Mouse (Mus musculus): ENCODE data around the gene Ddias. TPM values are rescaled to one million over a fixed set of nuclear protein-coding genes. Genes with fewer than 3 reads are reported as not detected.

Ddias gene
- total and polyA plus RNA-seq, 2 experiments = 0.21 to 1.0 TPM

DNA sequence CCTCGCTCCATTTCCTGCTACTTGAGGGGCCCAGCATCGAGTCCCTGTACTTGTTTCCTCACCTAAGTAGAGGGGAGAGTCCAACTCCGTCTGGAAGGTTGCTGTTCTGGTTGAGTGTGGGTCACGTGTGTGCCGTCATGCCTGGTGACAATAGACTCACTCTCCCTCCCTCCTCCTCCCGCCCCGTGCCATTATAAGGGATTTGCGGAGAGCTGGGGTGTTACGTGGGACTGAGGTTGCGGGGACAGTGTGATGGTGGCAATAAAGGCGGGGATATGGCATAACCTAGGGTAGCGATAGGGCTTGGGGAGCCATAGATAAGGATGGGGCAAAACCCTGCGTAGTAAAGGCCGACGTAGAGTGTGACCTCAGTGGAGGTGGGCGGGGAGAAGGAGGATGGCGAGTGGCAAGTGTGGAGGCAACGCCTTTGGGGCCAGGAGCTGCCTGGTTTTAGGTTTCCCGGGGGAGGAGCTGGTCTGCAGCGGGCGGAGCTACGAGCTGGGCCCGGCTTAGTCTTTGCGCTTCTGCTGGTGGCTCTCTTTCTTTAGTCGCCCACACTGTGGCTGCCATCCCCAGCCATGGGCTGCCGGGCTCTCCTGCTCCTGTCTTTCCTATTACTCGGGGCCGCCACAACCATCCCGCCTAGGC is 838 bp upstream of the Ddias start:
- DNase-seq (ENCODE audit: extremely low read depth, low read depth, low spot score) = peak; percentile 88
- Histone ChIP-seq H3K79me2 (ENCODE audit: control insufficient read depth, insufficient read depth, low read length) (no peaks in the 10 kb centered on the region), H3K36me3 (ENCODE audit: control insufficient read depth, insufficient read depth, low read length) (no peaks in the 10 kb centered on the region), H3K27ac (replicated peaks; ENCODE audit: insufficient read depth, low read depth, low read length) (peak overlapping the region; percentile 69), H3K27me3 (ENCODE audit: control insufficient read depth, insufficient read depth, low read length) (no peaks in the 10 kb centered on the region), H3K4me1 (ENCODE audit: control insufficient read depth, insufficient read depth, low read length) (peaks cover 2% of the 10 kb centered on the region; the same call in 1 of the 2 replicates), H3K9ac (ENCODE audit: low read depth, low read length) (peak overlapping the region; percentile 83), H3K4me3 (ENCODE audit: insufficient read depth, low read depth, low read length) (peak overlapping the region; percentile 78)
- TF ChIP-seq CTCF (IDR thresholded peaks at IDR 0.05; ENCODE audit: low read depth, low read length) (0 out of 2 replicates have a peak, but pooled peaks have one; percentile 1), POLR2A (IDR thresholded peaks at IDR 0.05; ENCODE audit: extremely low read depth, insufficient read depth, low read length) (peak; percentile 73)
- WGBS = under 1% methylated on average over 29 of the region's 29 CpGs

GRCm38 (mm10) chr7:92871596-92871995 is 2.5 kb downstream of the Ddias start:
- DNase-seq (ENCODE audit: extremely low read depth, low read depth, low spot score) = no peak
- Histone ChIP-seq H3K36me3 (ENCODE audit: control insufficient read depth, insufficient read depth, low read length) (no peaks in the 10 kb centered on the region), H3K79me2 (ENCODE audit: control insufficient read depth, insufficient read depth, low read length) (no peaks in the 10 kb centered on the region), H3K4me3 (ENCODE audit: insufficient read depth, low read depth, low read length) (no peak overlapping the region), H3K9ac (ENCODE audit: low read depth, low read length) (no peak overlapping the region), H3K27me3 (ENCODE audit: control insufficient read depth, insufficient read depth, low read length) (no peaks in the 10 kb centered on the region), H3K4me1 (ENCODE audit: control insufficient read depth, insufficient read depth, low read length) (peaks cover 2% of the 10 kb centered on the region; the same call in 1 of the 2 replicates), H3K27ac (replicated peaks; ENCODE audit: insufficient read depth, low read depth, low read length) (no peak overlapping the region)
- WGBS = 74% methylated on average over 4 of the region's 4 CpGs
- TF ChIP-seq CTCF (IDR thresholded peaks at IDR 0.05; ENCODE audit: low read depth, low read length) = no peak
- TF ChIP-seq POLR2A (IDR thresholded peaks at IDR 0.05; ENCODE audit: extremely low read depth, insufficient read depth, low read length) = no peak

DNA sequence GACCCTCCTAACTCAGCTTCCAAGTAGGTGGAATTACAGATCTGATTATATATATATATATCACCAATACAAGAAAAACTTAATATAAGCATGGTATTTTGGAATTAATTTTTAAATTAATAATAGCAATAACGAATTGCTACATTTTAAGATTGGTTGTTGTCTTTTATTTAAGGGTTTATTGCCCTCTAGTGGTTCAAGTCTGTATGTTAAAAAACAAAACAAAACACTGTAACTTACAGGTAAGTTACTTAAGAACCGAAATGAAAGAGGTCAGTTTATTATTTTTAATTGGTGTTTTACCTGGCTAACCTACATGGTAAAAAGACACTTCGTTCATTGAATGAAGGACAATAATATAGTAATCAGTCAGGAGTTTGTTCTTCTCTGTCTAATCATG is 3.9 kb downstream of the Ddias start:
- H3K27me3 ChIP-seq (ENCODE audit: control insufficient read depth, insufficient read depth, low read length) = no peaks in the 10 kb centered on the region
- H3K79me2 ChIP-seq (ENCODE audit: control insufficient read depth, insufficient read depth, low read length) = no peaks in the 10 kb centered on the region
- TF ChIP-seq CTCF (IDR thresholded peaks at IDR 0.05; ENCODE audit: low read depth, low read length) = peak; percentile 49
- TF ChIP-seq POLR2A (IDR thresholded peaks at IDR 0.05; ENCODE audit: extremely low read depth, insufficient read depth, low read length) = no peak
- no peak overlapping the region for H3K27ac ChIP-seq (replicated peaks; ENCODE audit: insufficient read depth, low read depth, low read length)
- no peaks in the 10 kb centered on the region for H3K36me3 ChIP-seq (ENCODE audit: control insufficient read depth, insufficient read depth, low read length)
- no peak overlapping the region for H3K9ac ChIP-seq (ENCODE audit: low read depth, low read length)
- WGBS = 55% methylated on average over 3 of the region's 3 CpGs
- H3K4me1 ChIP-seq (ENCODE audit: control insufficient read depth, insufficient read depth, low read length) = no peaks in the 10 kb centered on the region
- H3K4me3 ChIP-seq (ENCODE audit: insufficient read depth, low read depth, low read length) = no peak overlapping the region
- peak; percentile 64 for DNase-seq (ENCODE audit: extremely low read depth, low read depth, low spot score)

- Histone ChIP-seq H3K79me2 (ENCODE audit: control insufficient read depth, insufficient read depth, low read length) (no peaks in the 10 kb centered on the region), H3K9ac (ENCODE audit: low read depth, low read length) (no peak overlapping the region), H3K4me1 (ENCODE audit: control insufficient read depth, insufficient read depth, low read length) (no peaks in the 10 kb centered on the region), H3K4me3 (ENCODE audit: insufficient read depth, low read depth, low read length) (no peak overlapping the region), H3K27ac (replicated peaks; ENCODE audit: insufficient read depth, low read depth, low read length) (no peak overlapping the region), H3K36me3 (ENCODE audit: control insufficient read depth, insufficient read depth, low read length) (no peaks in the 10 kb centered on the region), H3K27me3 (ENCODE audit: control insufficient read depth, insufficient read depth, low read length) (no peaks in the 10 kb centered on the region)
- TF ChIP-seq CTCF (IDR thresholded peaks at IDR 0.05; ENCODE audit: low read depth, low read length) = peak; percentile 44
- no peak for TF ChIP-seq POLR2A (IDR thresholded peaks at IDR 0.05; ENCODE audit: extremely low read depth, insufficient read depth, low read length)
- peak; percentile 56 for DNase-seq (ENCODE audit: extremely low read depth, low read depth, low spot score)
- 34% methylated on average over 2 of the region's 2 CpGs for WGBS
Observed at GRCm38 (mm10) chr7:92866526-92866925, 7.5 kb downstream of the Ddias start.

- H3K36me3 ChIP-seq (ENCODE audit: control insufficient read depth, insufficient read depth, low read length) = no peaks in the 10 kb centered on the region
- no peak overlapping the region for H3K27ac ChIP-seq (replicated peaks; ENCODE audit: insufficient read depth, low read depth, low read length)
- no peak overlapping the region for H3K9ac ChIP-seq (ENCODE audit: low read depth, low read length)
- no peak for DNase-seq (ENCODE audit: extremely low read depth, low read depth, low spot score)
- no peaks in the 10 kb centered on the region for H3K27me3 ChIP-seq (ENCODE audit: control insufficient read depth, insufficient read depth, low read length)
- no peak overlapping the region for H3K4me3 ChIP-seq (ENCODE audit: insufficient read depth, low read depth, low read length)
- 84% methylated on average over 3 of the region's 3 CpGs for WGBS
- H3K79me2 ChIP-seq (ENCODE audit: control insufficient read depth, insufficient read depth, low read length) = no peaks in the 10 kb centered on the region
- TF ChIP-seq CTCF (IDR thresholded peaks at IDR 0.05; ENCODE audit: low read depth, low read length) (no peak), POLR2A (IDR thresholded peaks at IDR 0.05; ENCODE audit: extremely low read depth, insufficient read depth, low read length) (no peak)
- no peaks in the 10 kb centered on the region for H3K4me1 ChIP-seq (ENCODE audit: control insufficient read depth, insufficient read depth, low read length)
Observed at GRCm38 (mm10) chr7:92848246-92848645, 25.8 kb downstream of the Ddias start.

- H3K36me3 ChIP-seq (ENCODE audit: control insufficient read depth, insufficient read depth, low read length) = peaks cover 3% of the 10 kb centered on the region; the same call in 1 of the 2 replicates
- DNase-seq (ENCODE audit: extremely low read depth, low read depth, low spot score) = no peak
- H3K4me3 ChIP-seq (ENCODE audit: insufficient read depth, low read depth, low read length) = no peak overlapping the region
- no peaks in the 10 kb centered on the region for H3K79me2 ChIP-seq (ENCODE audit: control insufficient read depth, insufficient read depth, low read length)
- H3K4me1 ChIP-seq (ENCODE audit: control insufficient read depth, insufficient read depth, low read length) = no peaks in the 10 kb centered on the region
- H3K9ac ChIP-seq (ENCODE audit: low read depth, low read length) = no peak overlapping the region
- H3K27ac ChIP-seq (replicated peaks; ENCODE audit: insufficient read depth, low read depth, low read length) = no peak overlapping the region
- 86% methylated on average over 2 of the region's 2 CpGs for WGBS
- H3K27me3 ChIP-seq (ENCODE audit: control insufficient read depth, insufficient read depth, low read length) = no peaks in the 10 kb centered on the region
- no peak for TF ChIP-seq CTCF (IDR thresholded peaks at IDR 0.05; ENCODE audit: low read depth, low read length)
- TF ChIP-seq POLR2A (IDR thresholded peaks at IDR 0.05; ENCODE audit: extremely low read depth, insufficient read depth, low read length) = no peak
Observed at GRCm38 (mm10) chr7:92842254-92842653, 31.8 kb downstream of the Ddias start.
